Mouse (Mus musculus) intestine, embryonic 16.5 days (tissue): ENCODE results near the gene Fnip2. TPM values are rescaled to one million over a fixed set of nuclear protein-coding genes. Genes with fewer than 3 reads are reported as not detected.
"Not testable (repeated sequence)": the region's sequence is repeated elsewhere in the genome, so short reads cannot be mapped to it uniquely, and the experiment has no call there.

Experiments
- ATAC-seq: fragments of 200-750 bp; cut with Nextera tagmentation; 2 replicates; pipeline ENCODE4 v1.8.0; 2017; ENCODE audit warnings: moderate TSS enrichment, moderate library complexity
- H3K27ac ChIP-seq: fragments of 300-500 bp; sonication (generic); 2 replicates; pipeline ENCODE4 v1.5.1; 2014; ENCODE audit warnings: mild to moderate bottlenecking, low read length
- H3K27me3 ChIP-seq: fragments of 300-500 bp; sonication (generic); replicated peaks from 2 replicates; pipeline ENCODE4 v1.6.1; 2014; ENCODE audit warnings: low read length, control low read depth, mixed read lengths; ENCODE audit not compliant: control insufficient read depth, insufficient read depth
- H3K36me3 ChIP-seq: fragments of 300-500 bp; sonication (generic); 2 replicates; pipeline ENCODE4 v1.6.1; 2014; ENCODE audit warnings: low read length, control low read depth; ENCODE audit not compliant: control insufficient read depth, insufficient read depth
- H3K4me1 ChIP-seq: fragments of 300-500 bp; sonication (generic); 2 replicates; pipeline ENCODE4 v1.6.1; 2014; ENCODE audit warnings: low read length, control low read depth, mixed read lengths; ENCODE audit not compliant: control insufficient read depth, insufficient read depth
- H3K4me2 ChIP-seq: fragments of 300-500 bp; sonication (generic); 2 replicates; pipeline ENCODE4 v1.6.1; 2014; ENCODE audit warnings: low read depth, low read length, control low read depth
- H3K4me3 ChIP-seq: fragments of 300-500 bp; sonication (generic); 2 replicates; pipeline ENCODE4 v1.5.1; 2014; ENCODE audit warnings: mild to moderate bottlenecking, low read length
- H3K9ac ChIP-seq: fragments of 300-500 bp; sonication (generic); 2 replicates; pipeline ENCODE4 v1.6.1; 2014; ENCODE audit warnings: low read depth, low read length
- H3K9me3 ChIP-seq: fragments of 300-500 bp; sonication (generic); 2 replicates; pipeline ENCODE4 v1.6.1; 2016; ENCODE audit warnings: low read length, control low read depth; ENCODE audit not compliant: control insufficient read depth
- WGBS: fragments of 180-500 bp; shearing (Covaris S2); extraction: QIAGEN DNeasy Blood & Tissue Kit; methylation state at CpG from one replicate; pipeline ENCODE4 v1.1.7; 2014; 5-methylcytosine and 5-hydroxymethylcytosine counted together
- polyA plus RNA-seq: library from polyadenylated mRNA; unstranded; fragments of >200 nt; fragmentation: Nextera tagmentation; extraction: Ambion mirVana; gene quantifications from 2 replicates; pipeline ENCODE4 v1.2.1, GENCODE M21; 2015

The Fnip2 gene
- polyA plus RNA-seq, 1 experiment from 2014 or later: 2.4 TPM

- H3K36me3 ChIP-seq: no peaks in the 10 kb centered on the region
- no peaks in the 10 kb centered on the region for H3K4me1 ChIP-seq
- no peak overlapping the region for H3K27ac ChIP-seq
- no peak overlapping the region for H3K4me2 ChIP-seq
- H3K9ac ChIP-seq: no peak overlapping the region
- no peak overlapping the region for H3K4me3 ChIP-seq
- WGBS: 75% methylated on average over 6 of the region's 6 CpGs
- no peak for ATAC-seq
- H3K27me3 ChIP-seq: no peaks in the 10 kb centered on the region
- H3K9me3 ChIP-seq: no peaks in the 10 kb centered on the region
These were observed 10.6 kb upstream of the Fnip2 start for GRCm38 (mm10) chr3:79578164-79578563.

GRCm38 (mm10) chr3:79577606-79578005, 10.0 kb upstream of the Fnip2 start:
- no peaks in the 10 kb centered on the region for H3K4me1 ChIP-seq
- H3K27ac ChIP-seq: no peak overlapping the region
- no peak overlapping the region for H3K4me2 ChIP-seq
- H3K9me3 ChIP-seq: no peaks in the 10 kb centered on the region
- H3K36me3 ChIP-seq: no peaks in the 10 kb centered on the region
- no peak for ATAC-seq
- H3K4me3 ChIP-seq: no peak overlapping the region
- no peak overlapping the region for H3K9ac ChIP-seq
- H3K27me3 ChIP-seq: no peaks in the 10 kb centered on the region
- WGBS: 83% methylated on average over 6 of the region's 6 CpGs

- H3K27ac ChIP-seq: no peak overlapping the region
- H3K27me3 ChIP-seq: no peaks in the 10 kb centered on the region
These were observed 9.3 kb upstream of the Fnip2 start for GRCm38 (mm10) chr3:79576865-79577264.

GRCm38 (mm10) chr3:79576468-79576816, 8.8 kb upstream of the Fnip2 start:
- H3K27ac ChIP-seq: no peak overlapping the region
- no peak overlapping the region for H3K9ac ChIP-seq
- no peak overlapping the region for H3K4me3 ChIP-seq
- H3K27me3 ChIP-seq: no peaks in the 10 kb centered on the region
- H3K4me1 ChIP-seq: no peaks in the 10 kb centered on the region
- H3K9me3 ChIP-seq: no peaks in the 10 kb centered on the region
- H3K36me3 ChIP-seq: no peaks in the 10 kb centered on the region
- no peak overlapping the region for H3K4me2 ChIP-seq
- 9% methylated on average over 3 of the region's 3 CpGs for WGBS
- ATAC-seq: peak; percentile 30

More at GRCm38 (mm10) chr3:79576865-79577264, 9.3 kb upstream of the Fnip2 start:
- no peaks in the 10 kb centered on the region for H3K9me3 ChIP-seq
- no peak for ATAC-seq
- no peak overlapping the region for H3K9ac ChIP-seq
- H3K4me3 ChIP-seq: no peak overlapping the region
- H3K4me2 ChIP-seq: no peak overlapping the region
- no peaks in the 10 kb centered on the region for H3K4me1 ChIP-seq
- no peaks in the 10 kb centered on the region for H3K36me3 ChIP-seq
- 29% methylated on average over 5 of the region's 5 CpGs for WGBS

GRCm38 (mm10) chr3:79575576-79576467, 8.2 kb upstream of the Fnip2 start:
- peak; percentile 82 for ATAC-seq
- 38% methylated on average over 10 of the region's 10 CpGs for WGBS
- no peaks in the 10 kb centered on the region for H3K9me3 ChIP-seq
- no peak overlapping the region for H3K4me3 ChIP-seq
- H3K36me3 ChIP-seq: no peaks in the 10 kb centered on the region
- H3K4me1 ChIP-seq: no peaks in the 10 kb centered on the region
- H3K9ac ChIP-seq: no peak overlapping the region
- H3K4me2 ChIP-seq: no peak overlapping the region
- no peaks in the 10 kb centered on the region for H3K27me3 ChIP-seq
- H3K27ac ChIP-seq: no peak overlapping the region

- Histone ChIP-seq H3K4me1 (no peaks in the 10 kb centered on the region), H3K4me3 (no peak overlapping the region), H3K9me3 (no peaks in the 10 kb centered on the region), H3K9ac (no peak overlapping the region), H3K4me2 (no peak overlapping the region), H3K36me3 (no peaks in the 10 kb centered on the region), H3K27me3 (no peaks in the 10 kb centered on the region), H3K27ac (no peak overlapping the region)
- WGBS: 80% methylated on average over 3 of the region's 3 CpGs
- ATAC-seq: peak; percentile 35
These were observed 6.7 kb upstream of the Fnip2 start for GRCm38 (mm10) chr3:79574336-79574735.

- not testable (repeated sequence) for H3K27ac ChIP-seq, H3K4me3 ChIP-seq, H3K4me2 ChIP-seq, H3K36me3 ChIP-seq, H3K27me3 ChIP-seq, H3K4me1 ChIP-seq, H3K9me3 ChIP-seq, ATAC-seq, H3K9ac ChIP-seq
- 98% methylated on average over 5 of the region's 5 CpGs for WGBS
These were observed 5.8 kb upstream of the Fnip2 start for GRCm38 (mm10) chr3:79573376-79573775.

- Histone ChIP-seq H3K27ac (no peak overlapping the region), H3K9ac (no peak overlapping the region), H3K4me3 (no peak overlapping the region), H3K4me2 (no peak overlapping the region), H3K4me1 (no peaks in the 10 kb centered on the region), H3K9me3 (no peaks in the 10 kb centered on the region), H3K36me3 (no peaks in the 10 kb centered on the region), H3K27me3 (no peaks in the 10 kb centered on the region)
- no peak for ATAC-seq
- 65% methylated on average over 3 of the region's 3 CpGs for WGBS
These were observed 4.8 kb upstream of the Fnip2 start for GRCm38 (mm10) chr3:79572399-79572798.

GRCm38 (mm10) chr3:79569351-79569681, 1.7 kb upstream of the Fnip2 start:
- no peak for ATAC-seq
- Histone ChIP-seq H3K4me2 (no peak overlapping the region), H3K27me3 (no peaks in the 10 kb centered on the region), H3K9ac (no peak overlapping the region), H3K9me3 (no peaks in the 10 kb centered on the region), H3K4me3 (no peak overlapping the region), H3K36me3 (no peaks in the 10 kb centered on the region), H3K27ac (no peak overlapping the region), H3K4me1 (peaks cover 11% of the 10 kb centered on the region; the same call in 1 of the 2 replicates)
- 78% methylated on average over 3 of the region's 3 CpGs for WGBS
